Mouse (Mus musculus) embryonic facial prominence, embryonic 12.5 days (tissue): ENCODE data around the gene Aldh18a1. TPM values are rescaled to one million over a fixed set of nuclear protein-coding genes. Genes with fewer than 3 reads are reported as not detected.
"Not testable (repeated sequence)": the region's sequence is repeated elsewhere in the genome, so short reads cannot be mapped to it uniquely, and the experiment has no call there.

ENCODE experiments used
- ATAC-seq: fragments of 200-750 bp; cut with Nextera tagmentation; 2 replicates; pipeline ENCODE4 v1.8.0; 2017; ENCODE audit not compliant: insufficient number of reproducible peaks, insufficient read depth, low FRiP score, low TSS enrichment
- H3K27ac ChIP-seq: fragments of 300-500 bp; sonication (generic); 2 replicates; pipeline ENCODE4 v1.5.1; 2016; ENCODE audit warnings: mild to moderate bottlenecking
- H3K27me3 ChIP-seq: fragments of 300-500 bp; sonication (generic); 2 replicates; pipeline ENCODE4 v1.6.1; 2016; ENCODE audit warnings: mild to moderate bottlenecking, moderate library complexity
- H3K36me3 ChIP-seq: fragments of 300-500 bp; sonication (generic); 2 replicates; pipeline ENCODE4 v1.6.1; 2016; ENCODE audit warnings: mild to moderate bottlenecking
- H3K4me1 ChIP-seq: fragments of 300-500 bp; sonication (generic); 2 replicates; pipeline ENCODE4 v1.6.1; 2016
- H3K4me2 ChIP-seq: fragments of 300-500 bp; sonication (generic); replicated peaks from 2 replicates; pipeline ENCODE4 v1.6.1; 2016; ENCODE audit warnings: mild to moderate bottlenecking, moderate library complexity
- H3K4me3 ChIP-seq: fragments of 300-500 bp; sonication (generic); 2 replicates; pipeline ENCODE4 v1.5.1; 2016; ENCODE audit warnings: mild to moderate bottlenecking
- H3K9ac ChIP-seq: fragments of 300-500 bp; sonication (generic); 2 replicates; pipeline ENCODE4 v1.6.1; 2016; ENCODE audit warnings: mild to moderate bottlenecking, moderate library complexity
- H3K9me3 ChIP-seq: fragments of 300-500 bp; sonication (generic); 2 replicates; pipeline ENCODE4 v1.6.1; 2016; ENCODE audit warnings: mild to moderate bottlenecking, moderate library complexity
- WGBS: fragments of 180-500 bp; shearing (Covaris S2); methylation state at CpG from one replicate; pipeline ENCODE4 v1.1.7; 2016; 5-methylcytosine and 5-hydroxymethylcytosine counted together
- polyA plus RNA-seq: library from polyadenylated mRNA; unstranded; fragments of >200 nt; fragmentation: Nextera tagmentation; extraction: Ambion mirVana; gene quantifications from 2 replicates; pipeline ENCODE4 v1.2.1, GENCODE M21; 2016

The Aldh18a1 gene
- 78.8 and 79.3 TPM in 2 replicates for polyA plus RNA-seq

GRCm38 (mm10) chr19:40588293-40588654 lies at the start of gene Aldh18a1:
Gene Aldh18a1 (minus strand): TSS chr19:40588463.
- H3K9ac ChIP-seq: peak within 1 kb of the TSS; percentile 75
- peak within 1 kb of the TSS; percentile 79 for H3K4me2 ChIP-seq
- WGBS: 0% methylated on average over 34 of the region's 34 CpGs
- H3K27me3 ChIP-seq: no peaks in the 10 kb centered on the region
- peaks cover 10% of the 10 kb centered on the region for H3K4me1 ChIP-seq
- peaks cover 9% of the 10 kb centered on the region for H3K36me3 ChIP-seq
- H3K9me3 ChIP-seq: no peaks in the 10 kb centered on the region
- H3K27ac ChIP-seq: peak within 1 kb of the TSS; percentile 60
- peak; percentile 92 for ATAC-seq
- peak within 1 kb of the TSS; percentile 79 for H3K4me3 ChIP-seq

GRCm38 (mm10) chr19:40637601-40638000 lies 49.3 kb upstream of the Aldh18a1 start:
- Histone ChIP-seq H3K4me3 (no peak overlapping the region), H3K4me2 (no peak overlapping the region), H3K27ac (no peak overlapping the region), H3K9me3 (no peaks in the 10 kb centered on the region), H3K4me1 (no peaks in the 10 kb centered on the region), H3K36me3 (no peaks in the 10 kb centered on the region), H3K27me3 (no peaks in the 10 kb centered on the region), H3K9ac (no peak overlapping the region)
- ATAC-seq: no peak
- WGBS: 90% methylated on average over 7 of the region's 7 CpGs

GRCm38 (mm10) chr19:40637091-40637490 lies 48.8 kb upstream of the Aldh18a1 start:
- H3K9ac ChIP-seq: no peak overlapping the region
- H3K27me3 ChIP-seq: no peaks in the 10 kb centered on the region
- no peaks in the 10 kb centered on the region for H3K4me1 ChIP-seq
- no peaks in the 10 kb centered on the region for H3K9me3 ChIP-seq
- ATAC-seq: no peak
- H3K4me2 ChIP-seq: no peak overlapping the region
- H3K27ac ChIP-seq: no peak overlapping the region
- no peak overlapping the region for H3K4me3 ChIP-seq
- WGBS: 55% methylated on average over 4 of the region's 4 CpGs
- H3K36me3 ChIP-seq: no peaks in the 10 kb centered on the region

GRCm38 (mm10) chr19:40633144-40633543 lies 44.9 kb upstream of the Aldh18a1 start:
- Histone ChIP-seq H3K4me3 (no peak overlapping the region), H3K36me3 (no peaks in the 10 kb centered on the region), H3K27ac (no peak overlapping the region), H3K4me2 (no peak overlapping the region), H3K9ac (no peak overlapping the region), H3K4me1 (no peaks in the 10 kb centered on the region), H3K9me3 (no peaks in the 10 kb centered on the region), H3K27me3 (no peaks in the 10 kb centered on the region)
- 54% methylated on average over 1 of the region's 1 CpGs for WGBS
- ATAC-seq: no peak

GRCm38 (mm10) chr19:40632668-40633067 lies 44.4 kb upstream of the Aldh18a1 start:
- 88% methylated on average over 5 of the region's 5 CpGs for WGBS
- Histone ChIP-seq H3K36me3 (no peaks in the 10 kb centered on the region), H3K27ac (no peak overlapping the region), H3K4me2 (no peak overlapping the region), H3K4me3 (no peak overlapping the region), H3K27me3 (no peaks in the 10 kb centered on the region), H3K9me3 (no peaks in the 10 kb centered on the region), H3K4me1 (no peaks in the 10 kb centered on the region), H3K9ac (no peak overlapping the region)
- ATAC-seq: no peak

- Histone ChIP-seq H3K27me3 (no peaks in the 10 kb centered on the region), H3K4me1 (no peaks in the 10 kb centered on the region), H3K4me2 (no peak overlapping the region), H3K4me3 (no peak overlapping the region), H3K9me3 (no peaks in the 10 kb centered on the region), H3K36me3 (no peaks in the 10 kb centered on the region), H3K9ac (no peak overlapping the region), H3K27ac (no peak overlapping the region)
- ATAC-seq: no peak
- 74% methylated on average over 3 of the region's 3 CpGs for WGBS
Measured at GRCm38 (mm10) chr19:40632193-40632592, 43.9 kb upstream of the Aldh18a1 start.

- no peak for ATAC-seq
Measured at GRCm38 (mm10) chr19:40630606-40631005, 42.3 kb upstream of the Aldh18a1 start.

GRCm38 (mm10) chr19:40630096-40630495 lies 41.8 kb upstream of the Aldh18a1 start:
- ATAC-seq: no peak
- H3K4me3 ChIP-seq: no peak overlapping the region
- H3K9me3 ChIP-seq: no peaks in the 10 kb centered on the region
- WGBS: 84% methylated on average over 3 of the region's 3 CpGs
- no peak overlapping the region for H3K27ac ChIP-seq
- no peaks in the 10 kb centered on the region for H3K4me1 ChIP-seq
- no peaks in the 10 kb centered on the region for H3K36me3 ChIP-seq
- no peaks in the 10 kb centered on the region for H3K27me3 ChIP-seq
- H3K4me2 ChIP-seq: no peak overlapping the region
- no peak overlapping the region for H3K9ac ChIP-seq

More at GRCm38 (mm10) chr19:40630606-40631005, 42.3 kb upstream of the Aldh18a1 start:
- Histone ChIP-seq H3K36me3 (no peaks in the 10 kb centered on the region), H3K4me1 (no peaks in the 10 kb centered on the region), H3K9ac (no peak overlapping the region), H3K9me3 (no peaks in the 10 kb centered on the region), H3K4me2 (no peak overlapping the region), H3K4me3 (no peak overlapping the region), H3K27me3 (no peaks in the 10 kb centered on the region), H3K27ac (no peak overlapping the region)
- WGBS: 77% methylated on average over 7 of the region's 7 CpGs

- Histone ChIP-seq H3K9me3 (no peaks in the 10 kb centered on the region), H3K27me3 (no peaks in the 10 kb centered on the region), H3K4me3 (no peak overlapping the region), H3K4me1 (no peaks in the 10 kb centered on the region), H3K36me3 (no peaks in the 10 kb centered on the region), H3K9ac (no peak overlapping the region), H3K4me2 (no peak overlapping the region), H3K27ac (no peak overlapping the region)
- no peak for ATAC-seq
Measured at GRCm38 (mm10) chr19:40628950-40629349, 40.7 kb upstream of the Aldh18a1 start.

GRCm38 (mm10) chr19:40625935-40626334 lies 37.7 kb upstream of the Aldh18a1 start:
- 70% methylated on average over 12 of the region's 12 CpGs for WGBS

GRCm38 (mm10) chr19:40621616-40622015 lies 33.4 kb upstream of the Aldh18a1 start:
- not testable (repeated sequence) for H3K9ac ChIP-seq, H3K4me1 ChIP-seq, H3K9me3 ChIP-seq, H3K4me2 ChIP-seq, ATAC-seq, H3K27me3 ChIP-seq, H3K27ac ChIP-seq, H3K4me3 ChIP-seq, H3K36me3 ChIP-seq
- WGBS: 55% methylated on average over 12 of the region's 26 CpGs

More at GRCm38 (mm10) chr19:40625935-40626334, 37.7 kb upstream of the Aldh18a1 start:
- ATAC-seq: no peak
- Histone ChIP-seq H3K36me3 (no peaks in the 10 kb centered on the region), H3K4me3 (no peak overlapping the region), H3K4me1 (no peaks in the 10 kb centered on the region), H3K4me2 (no peak overlapping the region), H3K27me3 (no peaks in the 10 kb centered on the region), H3K27ac (no peak overlapping the region), H3K9ac (no peak overlapping the region), H3K9me3 (no peaks in the 10 kb centered on the region)

- Histone ChIP-seq H3K27ac (no peak overlapping the region), H3K4me3 (no peak overlapping the region), H3K27me3 (no peaks in the 10 kb centered on the region), H3K36me3 (no peaks in the 10 kb centered on the region), H3K4me2 (no peak overlapping the region), H3K9me3 (no peaks in the 10 kb centered on the region), H3K4me1 (peaks cover 6% of the 10 kb centered on the region), H3K9ac (no peak overlapping the region)
- 81% methylated on average over 7 of the region's 7 CpGs for WGBS
- ATAC-seq: no peak
Measured at GRCm38 (mm10) chr19:40616021-40616420, 27.8 kb upstream of the Aldh18a1 start.

- Histone ChIP-seq H3K27ac (no peak overlapping the region), H3K36me3 (0 out of 2 replicates have a peak, but pooled peaks cover under 1% of the 10 kb centered on the region), H3K4me3 (no peak overlapping the region), H3K9me3 (no peaks in the 10 kb centered on the region), H3K9ac (no peak overlapping the region), H3K4me1 (peaks cover 6% of the 10 kb centered on the region), H3K4me2 (no peak overlapping the region), H3K27me3 (no peaks in the 10 kb centered on the region)
- no peak for ATAC-seq
- 61% methylated on average over 7 of the region's 7 CpGs for WGBS
Measured at GRCm38 (mm10) chr19:40614811-40615210, 26.5 kb upstream of the Aldh18a1 start.
